Mouse (Mus musculus) right cerebral cortex, adult 2 months (tissue): ENCODE measurements around the gene Prpf4b.
"Not testable (repeated sequence)": the region's sequence is repeated elsewhere in the genome, so short reads cannot be mapped to it uniquely, and the experiment has no call there.

ENCODE experiments used
- DNase-seq, 2 experiments: peaks; one replicate each; pipeline ENCODE4 v3.0.0; 2021 to 2022; ENCODE audit warnings: low spot score in 2 of 2

Gene Prpf4b

DNA sequence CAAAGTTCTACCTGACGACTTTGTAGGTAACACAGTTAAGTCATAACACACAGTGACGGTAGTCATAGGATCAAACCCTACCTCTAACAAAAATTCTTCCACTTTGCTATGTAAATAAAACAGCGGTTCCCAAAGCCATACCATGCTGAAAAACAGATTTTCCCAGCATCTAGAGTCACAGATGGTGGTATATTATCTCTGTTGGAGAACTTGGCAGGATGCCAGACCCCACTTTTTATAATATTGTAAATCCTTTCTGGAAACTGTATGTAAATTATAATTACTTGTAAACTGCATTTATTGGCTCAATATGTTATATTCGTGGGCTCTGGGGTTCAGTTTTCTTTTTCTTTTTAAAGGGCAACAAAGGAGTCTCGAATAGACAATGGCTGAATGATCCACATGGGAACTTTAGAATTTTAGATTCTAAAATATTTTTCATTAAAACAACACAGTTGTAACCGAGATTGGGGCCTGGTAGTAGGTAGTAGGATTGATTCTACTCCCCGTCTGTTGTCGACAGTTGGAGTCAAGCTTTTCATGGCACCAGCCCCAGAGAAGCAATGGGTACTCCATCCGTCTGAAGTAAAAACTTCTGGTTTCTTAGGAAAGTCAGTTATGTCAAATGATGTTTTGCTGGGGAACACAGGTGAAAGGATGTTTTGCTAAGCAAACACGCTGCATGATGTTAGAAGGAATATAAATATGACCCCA is 60.0 kb downstream of the Prpf4b start:
- peak; percentile 6 to 34 for DNase-seq

DNA sequence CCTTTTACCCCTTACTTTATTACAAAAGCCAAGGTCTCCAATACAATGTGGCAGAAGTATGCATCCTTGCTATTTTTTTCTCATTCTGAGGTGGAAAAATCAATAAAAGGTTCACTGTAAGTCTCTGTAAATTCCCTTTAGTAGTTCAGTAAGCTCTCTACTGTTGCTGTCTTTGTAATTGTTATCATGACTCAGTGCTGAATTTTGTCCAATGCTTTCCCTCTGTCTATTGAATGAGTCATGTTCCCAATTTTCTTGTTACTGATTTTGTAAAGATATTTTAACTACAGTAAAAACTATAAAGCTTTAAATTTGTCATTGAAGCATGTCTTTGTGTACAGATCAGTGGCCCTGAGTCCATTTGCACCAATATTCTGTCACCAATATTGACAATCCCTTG is 67.3 kb downstream of the Prpf4b start:
- no peak for DNase-seq

DNA sequence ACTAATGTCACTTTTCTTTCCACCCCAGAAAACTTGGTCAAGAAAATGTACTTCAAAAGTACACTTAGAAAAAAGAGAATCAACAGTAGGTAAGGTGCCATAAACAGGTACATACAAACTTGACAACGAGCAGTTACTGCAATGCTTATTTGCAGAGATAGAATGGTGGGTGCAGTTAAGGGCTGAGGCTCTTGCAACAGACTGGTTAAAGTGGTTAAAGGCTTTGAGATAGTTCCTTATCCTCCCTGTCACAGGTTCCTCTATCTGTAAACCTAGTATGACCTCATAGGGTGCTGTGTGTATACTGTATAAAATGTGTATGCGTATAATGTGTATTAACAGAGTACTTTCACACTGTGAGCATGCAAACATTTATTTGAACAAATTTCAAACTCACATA is 76.3 kb downstream of the Prpf4b start:
- DNase-seq, result not testable (repeated sequence)
